Mouse (Mus musculus) cortical plate, adult 2 months (tissue): ENCODE results near the gene 4930407I10Rik.

ENCODE experiments used
- CTCF ChIP-seq: fragments of 200-500 bp; IDR thresholded peaks from 2 replicates; pipeline ENCODE4 v1.5.1; 2011; ENCODE audit warnings: mild to moderate bottlenecking, control low read depth, low read length; ENCODE audit not compliant: insufficient read depth; ENCODE audit errors: extremely low read depth
- POLR2A ChIP-seq: fragments of 200-500 bp; IDR thresholded peaks from 2 replicates; pipeline ENCODE4 v1.6.1; 2011; ENCODE audit warnings: mild to moderate bottlenecking, low read length, control low read depth; ENCODE audit not compliant: insufficient read depth; ENCODE audit errors: extremely low read depth

GRCm38 (mm10) chr15:82081161-82081560 is 22.2 kb downstream of the 4930407I10Rik start:
- TF ChIP-seq CTCF: peak; percentile 74
- no peak for TF ChIP-seq POLR2A
